Mouse (Mus musculus) cerebellum, adult 2 months (tissue): Measurements from ENCODE around the gene Apc2.

ENCODE experiments used
- CTCF ChIP-seq: fragments of 200-500 bp; IDR thresholded peaks from 2 replicates; pipeline ENCODE4 v1.5.1; 2011; ENCODE audit warnings: low read depth, mild to moderate bottlenecking, control low read depth, low read length, moderate library complexity, borderline replicate concordance; ENCODE audit not compliant: insufficient read depth
- POLR2A ChIP-seq: fragments of 200-500 bp; IDR thresholded peaks from 2 replicates; pipeline ENCODE4 v1.6.1; 2011; ENCODE audit warnings: low read length, control low read depth, borderline replicate concordance; ENCODE audit not compliant: insufficient read depth

- TF ChIP-seq CTCF, result no peak
- TF ChIP-seq POLR2A, result no peak
These were observed 3.5 kb downstream of the Apc2 start for GRCm38 (mm10) chr10:80299301-80299700.
